Mouse (Mus musculus): Measurements from ENCODE around the gene Gata2.
"Not testable (repeated sequence)": the region's sequence is repeated elsewhere in the genome, so short reads cannot be mapped to it uniquely, and the experiment has no call there.

Gata2 gene

DNA sequence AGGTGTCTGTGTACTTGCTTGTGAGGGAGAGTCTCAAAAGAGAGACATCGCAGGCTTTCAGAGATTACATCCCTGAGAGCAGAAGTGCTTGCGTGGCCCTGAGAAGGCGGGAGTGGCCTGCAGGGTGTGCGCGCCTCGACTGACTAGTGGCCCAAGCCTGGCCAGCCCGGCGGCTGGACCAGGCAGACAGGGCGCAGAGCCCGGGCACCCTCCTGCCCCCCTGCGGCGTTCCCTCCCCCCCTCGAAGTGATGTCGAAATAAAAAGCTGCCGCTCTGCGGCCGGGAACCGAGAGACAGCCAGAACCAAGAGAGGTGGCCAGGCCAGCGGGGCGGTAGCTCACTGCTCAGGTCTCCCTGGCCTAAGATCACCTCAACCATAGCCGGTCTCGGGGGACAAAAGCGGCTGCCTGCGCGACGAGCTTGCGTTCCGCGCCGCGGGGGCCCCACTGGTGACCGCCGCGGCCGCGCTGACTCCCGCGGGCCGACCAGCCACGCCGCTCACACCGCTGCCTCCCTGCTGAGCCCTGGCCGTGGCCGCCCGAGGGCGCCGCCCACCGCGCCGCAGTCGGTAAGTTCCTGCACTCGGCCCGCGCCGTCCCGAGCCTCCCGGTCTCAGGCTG lies at the start of gene Gata2:
Gata2 (plus strand) TSS at position 459 of the 620 bp plus-strand sequence.
- DNase-seq, result no peak

DNA sequence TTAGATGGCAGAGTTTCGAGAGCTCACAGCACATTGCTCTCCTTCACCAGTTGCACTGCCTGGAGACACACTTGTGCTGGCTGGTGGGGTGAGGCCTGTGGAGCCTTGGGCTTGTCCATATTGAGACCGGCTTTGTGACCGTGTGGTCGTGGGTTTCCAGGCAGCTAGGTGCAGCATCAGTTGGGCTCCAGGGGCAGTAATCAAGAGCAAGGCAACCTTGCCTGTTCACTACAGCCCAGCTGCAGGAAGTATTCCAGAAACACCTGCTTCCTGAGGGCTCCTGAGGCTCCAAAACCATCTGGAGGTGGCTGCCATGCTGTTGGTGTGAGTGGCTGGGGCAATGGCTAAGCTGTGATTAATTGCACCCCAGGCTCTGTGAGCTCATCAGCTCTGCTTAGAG lies 47.9 kb upstream of the Gata2 start:
- no peak for DNase-seq

GRCm38 (mm10) chr6:88146576-88146975 lies 47.1 kb upstream of the Gata2 start:
- no peak for DNase-seq

- DNase-seq, result peak in 1 of 2 experiments; percentile 17
Observed at GRCm38 (mm10) chr6:88147411-88148003, 46.2 kb upstream of the Gata2 start.

GRCm38 (mm10) chr6:88151335-88151734 lies 42.4 kb upstream of the Gata2 start:
- no peak for DNase-seq

- no peak for DNase-seq
Observed at GRCm38 (mm10) chr6:88152127-88152705, 41.5 kb upstream of the Gata2 start.

DNA sequence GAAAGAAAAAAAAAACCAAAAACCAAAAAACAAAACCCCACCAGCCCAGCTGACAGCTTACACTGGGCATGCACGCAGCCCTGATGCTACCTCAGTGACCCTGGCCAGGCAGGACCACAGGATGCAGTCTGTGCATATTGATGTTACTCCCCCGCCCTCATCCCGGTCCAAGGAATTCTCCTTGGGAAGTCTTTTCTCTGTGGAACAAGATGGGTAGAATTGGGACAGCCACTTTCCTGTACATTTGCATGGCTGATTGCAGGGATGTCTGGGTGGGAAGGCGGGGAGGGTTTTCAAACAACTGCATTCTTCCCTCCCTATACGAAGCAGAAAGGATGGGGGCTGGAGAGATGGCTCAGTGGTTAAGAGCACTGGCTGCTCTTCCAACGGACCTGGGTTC lies 40.7 kb upstream of the Gata2 start:
- no peak for DNase-seq

DNA sequence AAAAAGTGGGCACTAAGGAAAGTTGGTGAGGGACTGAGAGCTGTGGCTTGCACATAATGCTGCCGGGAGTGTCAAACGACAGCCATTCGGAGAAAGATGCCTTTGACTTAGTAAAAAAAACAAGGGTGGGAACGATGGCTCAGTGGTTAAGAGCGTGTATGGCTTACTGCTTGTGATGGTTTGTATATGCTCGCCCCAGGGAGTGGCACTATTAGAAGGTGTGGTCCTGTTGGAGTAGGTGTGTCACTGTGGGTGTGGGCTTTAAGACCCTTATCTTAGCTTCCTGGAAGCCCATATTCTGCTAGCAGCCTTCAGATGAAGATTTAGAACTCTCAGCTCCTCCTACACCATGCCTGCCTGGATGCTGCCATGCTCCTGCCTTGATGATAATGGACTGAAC lies 38.1 kb upstream of the Gata2 start:
- DNase-seq, result not testable (repeated sequence)

GRCm38 (mm10) chr6:88158790-88159189 lies 34.9 kb upstream of the Gata2 start:
- no peak for DNase-seq

- DNase-seq, result no peak
Observed at GRCm38 (mm10) chr6:88166054-88166453, 27.6 kb upstream of the Gata2 start.

- no peak for DNase-seq
Observed at GRCm38 (mm10) chr6:88174191-88174590, 19.5 kb upstream of the Gata2 start.

GRCm38 (mm10) chr6:88174676-88175075 lies 19.0 kb upstream of the Gata2 start:
- no peak for DNase-seq

DNA sequence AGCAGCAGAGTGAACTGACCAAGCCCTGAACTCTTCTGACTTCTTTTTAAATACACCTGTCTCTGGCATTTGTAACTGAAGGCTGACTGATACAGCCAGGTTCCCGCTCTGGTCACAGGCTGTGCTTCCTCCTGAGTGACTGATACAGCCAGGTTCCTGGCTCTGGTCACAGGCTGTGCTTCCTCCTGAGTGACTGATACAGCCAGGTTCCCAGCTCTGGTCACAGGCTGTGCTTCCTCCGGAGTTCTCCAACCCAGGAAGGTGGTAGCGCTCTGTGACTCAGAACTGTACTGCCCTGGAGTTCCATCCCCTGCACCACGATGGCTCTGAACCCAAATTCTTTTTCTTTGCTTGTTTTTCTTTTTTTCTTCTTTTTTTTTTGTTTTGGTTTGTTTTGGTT lies 9.0 kb upstream of the Gata2 start:
- DNase-seq, result no peak

GRCm38 (mm10) chr6:88188148-88188547 lies 5.5 kb upstream of the Gata2 start:
- no peak for DNase-seq

- DNase-seq, result peak; percentile 73 to 77
Observed at GRCm38 (mm10) chr6:88189312-88190042, 4.2 kb upstream of the Gata2 start.

DNA sequence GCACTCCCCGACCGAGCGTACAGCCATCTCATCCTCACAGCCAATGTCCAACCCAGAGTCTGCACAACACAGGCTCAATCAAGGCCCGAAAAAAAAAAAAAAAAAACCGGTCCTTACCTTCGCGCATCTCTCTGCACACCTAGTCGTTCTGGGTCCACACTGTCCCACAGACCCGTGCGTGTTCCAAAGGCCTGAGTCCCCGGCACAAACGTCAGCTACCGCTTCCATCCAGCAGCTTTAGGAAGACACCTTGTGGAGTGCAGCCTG lies 3.7 kb upstream of the Gata2 start:
- DNase-seq, result no peak

DNA sequence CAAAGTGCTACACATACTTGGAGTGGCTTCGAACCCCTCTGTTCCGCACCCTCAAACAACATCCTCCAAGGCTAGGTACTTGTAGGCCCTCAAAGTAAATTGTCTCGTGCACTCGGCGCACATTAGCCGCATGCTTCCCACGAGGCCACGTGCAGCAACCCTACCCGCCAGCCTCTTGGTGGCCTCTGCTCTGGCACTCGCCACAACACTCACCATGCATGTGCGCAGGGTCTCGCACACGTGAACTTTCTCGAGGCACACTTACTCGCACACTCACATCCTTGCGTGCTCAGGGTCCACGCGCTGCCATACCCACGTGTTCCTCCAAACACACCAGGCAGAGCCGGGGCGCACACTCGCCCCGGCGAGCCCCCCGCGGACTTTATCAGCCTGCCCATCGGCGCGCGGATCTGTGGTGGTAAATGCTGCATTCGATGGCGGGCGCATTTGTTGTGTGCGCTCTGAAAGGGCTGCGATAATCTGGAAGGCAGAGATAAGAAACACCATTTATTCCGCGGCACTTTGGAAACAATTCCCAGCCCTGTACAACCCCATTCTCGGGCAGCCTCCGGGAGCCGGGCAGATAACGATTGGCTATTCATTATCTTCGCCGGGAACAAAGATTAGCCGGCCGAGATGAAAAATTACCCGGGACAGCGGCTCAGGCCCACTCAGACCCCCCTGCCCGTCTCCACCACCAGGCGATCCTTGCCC lies 3.2 kb upstream of the Gata2 start:
- DNase-seq, result no peak

GRCm38 (mm10) chr6:88191024-88191365 lies 2.7 kb upstream of the Gata2 start:
- no peak for DNase-seq

DNA sequence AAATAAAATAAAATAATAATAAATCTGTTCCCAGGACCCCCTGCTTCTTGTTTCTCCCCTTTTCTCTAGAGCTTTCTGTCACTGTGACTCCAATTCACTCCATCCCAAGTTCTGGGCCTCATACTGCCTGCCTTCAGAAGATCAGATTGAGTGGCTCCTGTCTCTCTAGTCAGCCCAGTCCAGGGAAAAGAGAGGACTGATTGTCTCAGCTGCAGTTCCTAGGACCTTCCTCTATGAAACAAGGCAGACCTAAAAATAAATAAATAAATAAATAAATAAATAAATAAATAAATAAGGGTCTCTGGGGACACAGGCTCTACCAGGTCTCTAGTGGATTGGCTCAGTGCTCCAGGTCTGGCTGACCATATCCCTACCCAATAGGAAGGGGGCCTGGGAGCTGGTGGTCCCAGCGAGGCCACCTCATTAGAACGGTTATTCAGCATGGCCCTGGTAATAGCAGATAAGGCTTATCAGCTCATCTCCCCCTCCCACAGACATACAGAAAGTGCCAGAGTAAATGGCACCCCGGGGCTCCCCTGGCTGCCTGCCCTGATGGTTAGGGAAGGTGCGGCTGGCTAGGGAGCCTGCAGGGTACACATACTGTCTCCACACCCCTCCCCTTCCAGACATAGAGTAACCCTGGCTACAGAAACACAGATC lies 2.1 kb upstream of the Gata2 start:
- DNase-seq, result no peak

- DNase-seq, result no peak
Observed at GRCm38 (mm10) chr6:88192756-88193155, 935 bp upstream of the Gata2 start.

GRCm38 (mm10) chr6:88194053-88194977 lies 624 bp downstream of the Gata2 start:
- DNase-seq, result no peak

- DNase-seq, result no peak
Observed at GRCm38 (mm10) chr6:88194978-88195325, 1.3 kb downstream of the Gata2 start.
